Mouse (Mus musculus): ENCODE results near the gene Cd81. TPM values are rescaled to one million over a fixed set of nuclear protein-coding genes. Genes with fewer than 3 reads are reported as not detected.

The Cd81 gene
- total and polyA plus RNA-seq, 3 experiments, result 105 to 133 TPM; not detected in 1

GRCm38 (mm10) chr7:143057667-143058220 is 5.2 kb downstream of the Cd81 start:
- TF ChIP-seq MAX (IDR thresholded peaks at IDR 0.05; ENCODE audit: low read length) (peak; percentile 72; the same call in 1 of the 2 replicates), BHLHE40 (IDR thresholded peaks at IDR 0.05; ENCODE audit: borderline replicate concordance, low read depth, low read length) (peak; percentile 63; the same call in 1 of the 2 replicates), JUND (IDR thresholded peaks at IDR 0.05; ENCODE audit: low read depth, low read length) (no peak), MAFK (IDR thresholded peaks at IDR 0.05; ENCODE audit: borderline replicate concordance, low read depth, low read length) (peak; percentile 31; the same call in 1 of the 2 replicates), POLR2A (IDR thresholded peaks at IDR 0.05; ENCODE audit: control insufficient read depth in 1 of 2, insufficient read depth in 1 of 2, low read depth in 1 of 2, low read length in 2 of 2, poor library complexity in 1 of 2) (peak in 1 of 2 experiments; percentile 48; a peak in 1 of 4 replicates), POLR2AphosphoS2 (IDR thresholded peaks at IDR 0.05; ENCODE audit: low read length) (0 out of 2 replicates have a peak, but pooled peaks have one; percentile 13), MXI1 (IDR thresholded peaks at IDR 0.05; ENCODE audit: low read depth, low read length) (peak; percentile 85), ZKSCAN1 (IDR thresholded peaks at IDR 0.05; ENCODE audit: low read depth, low read length) (no peak), NELFE (IDR thresholded peaks at IDR 0.05; ENCODE audit: low read depth, low read length) (no peak), RCOR1 (IDR thresholded peaks at IDR 0.05; ENCODE audit: low read depth, low read length) (peak; percentile 96), GATA1 (IDR thresholded peaks at IDR 0.05; ENCODE audit: low read depth, low read length) (peak; percentile 100), TCF12 (IDR thresholded peaks at IDR 0.05; ENCODE audit: low read depth, low read length) (peak; percentile 91), MYB (IDR thresholded peaks at IDR 0.05; ENCODE audit: low read depth, low read length) (peak; percentile 90), ELF1 (IDR thresholded peaks at IDR 0.05; ENCODE audit: low read depth, low read length) (0 out of 2 replicates have a peak, but pooled peaks have one; percentile 33), EP300 (IDR thresholded peaks at IDR 0.05; ENCODE audit: low read depth in 1 of 2, low read length in 2 of 2) (peak; percentile 95 to 97), TBP (IDR thresholded peaks at IDR 0.05; ENCODE audit: low read depth, low read length) (peak; percentile 51; the same call in 1 of the 2 replicates), SIN3A (IDR thresholded peaks at IDR 0.05; ENCODE audit: low read length) (peak; percentile 92), HCFC1 (IDR thresholded peaks at IDR 0.05; ENCODE audit: low read depth, low read length) (peak; percentile 77), USF1 (IDR thresholded peaks at IDR 0.05; ENCODE audit: low read depth, low read length) (no peak), NRF1 (IDR thresholded peaks at IDR 0.05; ENCODE audit: insufficient read depth, low read depth, low read length, poor library complexity, severe bottlenecking) (no peak), CHD2 (IDR thresholded peaks at IDR 0.05; ENCODE audit: low read length) (peak; percentile 40; the same call in 1 of the 2 replicates), MYC (IDR thresholded peaks at IDR 0.05; ENCODE audit: low read depth, low read length) (peak; percentile 84), MEF2A (IDR thresholded peaks at IDR 0.05; ENCODE audit: extremely low read depth, insufficient replicate concordance, low read depth, low read length, poor library complexity, severe bottlenecking) (0 out of 2 replicates have a peak, but pooled peaks have one; percentile 41), TAL1 (IDR thresholded peaks at IDR 0.05; ENCODE audit: low read length) (no peak; the same call in 1 of the 2 replicates), ETS1 (IDR thresholded peaks at IDR 0.05; ENCODE audit: low read depth, low read length) (peak; percentile 79)
- Histone ChIP-seq H3K9ac (ENCODE audit: control insufficient read depth, low read depth, low read length, poor library complexity, severe bottlenecking) (peak overlapping the region; percentile 36), H3K79me2 (ENCODE audit: control insufficient read depth, insufficient read depth, low read length, poor library complexity) (peaks cover 26% of the 10 kb centered on the region), H3K36me3 (ENCODE audit: control insufficient read depth in 1 of 2, insufficient read depth in 2 of 2, low read length in 2 of 2) (peaks cover 0 to 56% of the 10 kb centered on the region in 2 experiments; a peak in 2 of 4 replicates), H3K27me3 (ENCODE audit: control insufficient read depth in 1 of 2, insufficient read depth in 2 of 2, low read length in 2 of 2) (no peaks in the 10 kb centered on the region), H3K9me3 (replicated peaks; ENCODE audit: insufficient read depth, low read length) (no peaks in the 10 kb centered on the region), H3K4me3 (ENCODE audit: control insufficient read depth in 1 of 2, insufficient read depth in 1 of 2, low read depth in 2 of 2, low read length in 2 of 2) (no peak overlapping the region), H3K27ac (ENCODE audit: control insufficient read depth, low read depth, low read length) (peak overlapping the region; percentile 95), H3K4me1 (ENCODE audit: control insufficient read depth in 1 of 2, insufficient read depth in 2 of 2, low read length in 2 of 2) (peaks cover 38 to 63% of the 10 kb centered on the region in 2 experiments)
- peak; percentile 82 for DNase-seq (ENCODE audit: low read depth, low spot score)

Data from MEL (cell line).